Mouse (Mus musculus) olfactory bulb, adult 2 months (tissue): ENCODE measurements around the gene Car15.

ENCODE experiments used
- CTCF ChIP-seq: fragments of 200-500 bp; IDR thresholded peaks from 2 replicates; pipeline ENCODE4 v1.5.1; 2012; ENCODE audit warnings: low read depth, mild to moderate bottlenecking, low read length, moderate library complexity; ENCODE audit not compliant: insufficient read depth
- POLR2A ChIP-seq: fragments of 200-500 bp; IDR thresholded peaks from 2 replicates; pipeline ENCODE4 v1.6.1; 2012; ENCODE audit warnings: mild to moderate bottlenecking, low read depth, low read length, moderate library complexity; ENCODE audit not compliant: insufficient read depth

DNA sequence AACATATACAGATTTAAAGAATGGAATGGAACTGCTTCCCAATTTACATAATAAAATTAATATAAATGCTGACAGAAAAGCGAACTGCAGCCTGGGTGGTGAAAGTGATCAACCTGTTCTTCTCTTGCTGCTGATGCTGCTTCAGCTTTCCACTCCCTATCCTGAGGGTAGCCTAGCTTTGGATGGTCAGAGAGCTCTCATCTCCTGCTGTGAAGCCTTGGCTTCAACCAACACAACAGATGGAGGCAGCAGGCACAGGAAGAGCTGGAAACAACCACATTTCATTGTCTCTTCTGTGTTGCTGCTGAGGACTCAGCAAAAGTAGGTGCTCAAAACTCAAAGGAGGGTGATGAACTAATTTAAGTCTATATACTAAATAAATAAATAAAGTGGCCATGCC lies 13.7 kb upstream of the Car15 start:
- no peak for TF ChIP-seq CTCF
- no peak for TF ChIP-seq POLR2A
